Mouse (Mus musculus) spleen, postnatal 10 days (tissue): Measurements from ENCODE around the gene Vmn1r207-ps.
"Not testable (repeated sequence)": the region's sequence is repeated elsewhere in the genome, so short reads cannot be mapped to it uniquely, and the experiment has no call there.

ENCODE experiments used
- DNase-seq, 2 experiments: peaks; one replicate each; pipeline ENCODE4 v3.0.0; 2021 to 2022; ENCODE audit warnings: low spot score in 2 of 2

Gene Vmn1r207-ps

GRCm38 (mm10) chr13:22729529-22729928 is at the start of gene Vmn1r207-ps:
Gene Vmn1r207-ps, minus strand, starts transcription at chr13:22729629.
- DNase-seq: not testable (repeated sequence)

- DNase-seq: not testable (repeated sequence)
Measured at GRCm38 (mm10) chr13:22777300-22777699, 47.9 kb upstream of the Vmn1r207-ps start, which contains the start of gene Vmn1r208. Gene Vmn1r208, minus strand, starts transcription at chr13:22777400.

DNA sequence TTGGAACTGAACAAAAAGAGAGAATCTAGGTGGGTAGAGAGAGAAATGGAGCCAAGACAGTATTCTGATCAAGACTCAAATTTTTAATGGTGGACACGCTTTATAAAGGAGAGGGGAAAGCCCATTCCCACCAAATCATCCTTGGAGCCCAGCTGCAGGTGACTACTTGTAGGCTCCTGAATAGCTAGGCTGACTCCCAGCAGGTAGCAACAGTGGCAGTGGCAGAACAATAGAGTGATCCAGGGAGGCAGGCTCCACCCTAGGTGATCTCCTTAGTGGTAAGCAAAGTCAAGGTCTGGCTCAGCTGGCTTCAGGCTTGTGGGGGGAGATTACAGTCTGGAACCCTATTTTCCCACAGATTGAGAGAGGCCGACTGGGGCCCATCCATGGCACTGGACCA is 42.2 kb upstream of the Vmn1r207-ps start:
- DNase-seq: not testable (repeated sequence)

GRCm38 (mm10) chr13:22747524-22747923 is 18.1 kb upstream of the Vmn1r207-ps start:
- no peak for DNase-seq

DNA sequence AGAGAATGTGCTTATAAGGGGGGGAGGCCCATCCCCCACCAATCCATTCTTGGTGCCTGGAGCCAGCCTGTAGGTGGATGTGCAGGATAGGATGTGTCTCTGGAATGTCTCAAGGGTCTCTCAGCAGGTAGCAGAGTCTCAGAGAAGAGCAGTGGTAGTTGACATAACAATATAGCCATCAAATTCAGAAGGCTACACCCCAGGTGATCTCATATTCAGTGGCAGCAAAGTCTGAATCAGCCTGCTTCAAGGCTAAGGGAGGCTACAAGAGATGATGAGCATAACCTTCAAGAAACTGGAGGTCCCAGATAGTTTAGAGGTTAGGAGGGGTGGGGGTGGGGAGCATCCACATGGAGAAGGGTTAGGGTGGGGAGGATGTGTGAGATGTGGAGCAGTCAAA is 22.5 kb downstream of the Vmn1r207-ps start:
- DNase-seq: not testable (repeated sequence)

GRCm38 (mm10) chr13:22702951-22703350 is 26.5 kb downstream of the Vmn1r207-ps start:
- DNase-seq: not testable (repeated sequence)
